Mouse (Mus musculus) heart, embryonic 14.5 days (tissue): Measurements from ENCODE around the gene Anxa11. TPM values are rescaled to one million over a fixed set of nuclear protein-coding genes. Genes with fewer than 3 reads are reported as not detected.

Experiments
- ATAC-seq: fragments of 200-750 bp; cut with Nextera tagmentation; 2 replicates; pipeline ENCODE4 v1.8.0; 2017; ENCODE audit warnings: low read depth, moderate TSS enrichment; ENCODE audit not compliant: insufficient number of reproducible peaks, insufficient read depth, low FRiP score
- H3K27ac ChIP-seq, 2 experiments: fragments of 200-500 bp in 1 of 2; fragments of 300-500 bp in 1 of 2; sonication (generic) in 1 of 2; replicated peaks in 1 of 2; 2 replicates each; pipeline ENCODE4 v1.5.1; 2012 to 2014; ENCODE audit warnings: low read depth in 2 of 2, low read length in 2 of 2, control low read depth in 1 of 2, mild to moderate bottlenecking in 1 of 2, mixed read lengths in 1 of 2; ENCODE audit not compliant: control insufficient read depth in 1 of 2, insufficient read depth in 1 of 2
- H3K27me3 ChIP-seq: fragments of 300-500 bp; sonication (generic); 2 replicates; pipeline ENCODE4 v1.6.1; 2014; ENCODE audit warnings: mild to moderate bottlenecking, low read length, control low read depth; ENCODE audit not compliant: control insufficient read depth, insufficient read depth
- H3K36me3 ChIP-seq: fragments of 300-500 bp; sonication (generic); 2 replicates; pipeline ENCODE4 v1.6.1; 2014; ENCODE audit warnings: mild to moderate bottlenecking, control low read depth, low read length, mixed read lengths; ENCODE audit not compliant: control insufficient read depth, insufficient read depth
- H3K4me1 ChIP-seq, 2 experiments: fragments of 200-500 bp in 1 of 2; fragments of 300-500 bp in 1 of 2; sonication (generic) in 1 of 2; 2 replicates each; pipeline ENCODE4 v1.6.1; 2012 to 2014; ENCODE audit warnings: low read length in 2 of 2, control low read depth in 1 of 2, mixed read lengths in 1 of 2; ENCODE audit not compliant: control insufficient read depth in 2 of 2, insufficient read depth in 2 of 2
- H3K4me2 ChIP-seq: fragments of 300-500 bp; sonication (generic); 2 replicates; pipeline ENCODE4 v1.6.1; 2014; ENCODE audit warnings: mild to moderate bottlenecking, low read length
- H3K4me3 ChIP-seq, 2 experiments: fragments of 200-500 bp in 1 of 2; fragments of 300-500 bp in 1 of 2; sonication (generic) in 1 of 2; 2 replicates each; pipeline ENCODE4 v1.5.1; 2012 to 2014; ENCODE audit warnings: low read length in 2 of 2, mild to moderate bottlenecking in 2 of 2, control low read depth in 1 of 2, low read depth in 1 of 2, moderate library complexity in 1 of 2; ENCODE audit not compliant: control insufficient read depth in 1 of 2, insufficient read depth in 1 of 2
- H3K9ac ChIP-seq: fragments of 300-500 bp; sonication (generic); 2 replicates; pipeline ENCODE4 v1.6.1; 2014; ENCODE audit warnings: mild to moderate bottlenecking, low read length
- H3K9me3 ChIP-seq: fragments of 300-500 bp; sonication (generic); 2 replicates; pipeline ENCODE4 v1.6.1; 2016; ENCODE audit warnings: low read length, control low read depth; ENCODE audit not compliant: control insufficient read depth
- WGBS: fragments of 180-500 bp; shearing (Covaris S2); extraction: QIAGEN DNeasy Blood & Tissue Kit; methylation state at CpG from one replicate; pipeline ENCODE4 v1.1.7; 2014; 5-methylcytosine and 5-hydroxymethylcytosine counted together
- polyA plus RNA-seq: library from polyadenylated mRNA; unstranded; fragments of >200 nt; fragmentation: Nextera tagmentation; extraction: Ambion mirVana; gene quantifications from 2 replicates; pipeline ENCODE4 v1.2.1, GENCODE M21; 2014

Anxa11 gene
- polyA plus RNA-seq, 1 experiment from 2014 or later: 29.4 TPM

DNA sequence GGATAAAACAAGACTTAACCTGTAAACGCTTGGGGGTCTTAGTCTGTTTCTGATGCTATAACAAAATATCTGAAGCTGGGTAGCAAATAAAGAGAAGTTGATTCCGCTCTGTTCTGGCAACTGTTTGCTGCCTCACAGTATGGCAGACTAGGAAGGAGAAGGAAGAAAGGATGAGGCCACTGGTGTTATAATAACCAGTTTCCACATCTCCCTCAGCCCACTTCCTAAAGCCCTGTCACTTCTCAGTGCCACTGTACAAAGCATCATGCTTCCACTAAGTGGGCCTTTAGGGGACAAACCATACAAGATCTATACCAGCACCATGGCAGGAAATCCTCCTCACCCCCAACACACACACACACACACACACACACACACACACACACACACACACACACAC lies 8.5 kb downstream of the Anxa11 start:
- ATAC-seq: no peak
- H3K4me2 ChIP-seq: no peak overlapping the region
- no peak overlapping the region for H3K9ac ChIP-seq
- no peaks in the 10 kb centered on the region for H3K27me3 ChIP-seq
- H3K36me3 ChIP-seq: no peaks in the 10 kb centered on the region
- no peak overlapping the region for H3K4me3 ChIP-seq
- no peaks in the 10 kb centered on the region for H3K9me3 ChIP-seq
- H3K4me1 ChIP-seq: peaks cover 22 to 30% of the 10 kb centered on the region in 2 experiments
- no peak overlapping the region for H3K27ac ChIP-seq
- WGBS: 96% methylated on average over 2 of the region's 2 CpGs

DNA sequence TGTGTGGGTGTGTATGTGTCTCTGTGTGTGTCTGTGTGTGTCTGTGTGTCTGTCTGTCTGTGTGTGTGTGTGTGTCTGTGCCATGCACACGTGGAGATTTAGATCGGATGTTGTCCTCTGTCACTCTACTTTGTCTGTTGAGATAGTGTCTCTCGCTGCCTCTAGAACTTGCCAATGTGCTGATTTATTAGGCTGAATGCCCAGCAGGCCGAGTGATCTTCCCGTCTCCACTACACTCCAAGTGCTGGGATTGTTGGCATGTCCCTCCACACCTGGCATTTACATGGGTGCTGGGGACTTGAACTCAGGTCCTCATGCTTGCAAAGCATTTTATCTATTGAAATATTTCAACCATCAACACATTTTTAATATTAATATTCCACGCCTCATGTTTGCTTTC lies 9.2 kb downstream of the Anxa11 start:
- H3K4me1 ChIP-seq: peaks cover 22 to 33% of the 10 kb centered on the region in 2 experiments
- no peak overlapping the region for H3K27ac ChIP-seq
- no peaks in the 10 kb centered on the region for H3K9me3 ChIP-seq
- WGBS: 62% methylated on average over 6 of the region's 6 CpGs
- H3K4me2 ChIP-seq: no peak overlapping the region
- no peaks in the 10 kb centered on the region for H3K27me3 ChIP-seq
- H3K9ac ChIP-seq: no peak overlapping the region
- H3K36me3 ChIP-seq: no peaks in the 10 kb centered on the region
- H3K4me3 ChIP-seq: no peak overlapping the region
- ATAC-seq: no peak

DNA sequence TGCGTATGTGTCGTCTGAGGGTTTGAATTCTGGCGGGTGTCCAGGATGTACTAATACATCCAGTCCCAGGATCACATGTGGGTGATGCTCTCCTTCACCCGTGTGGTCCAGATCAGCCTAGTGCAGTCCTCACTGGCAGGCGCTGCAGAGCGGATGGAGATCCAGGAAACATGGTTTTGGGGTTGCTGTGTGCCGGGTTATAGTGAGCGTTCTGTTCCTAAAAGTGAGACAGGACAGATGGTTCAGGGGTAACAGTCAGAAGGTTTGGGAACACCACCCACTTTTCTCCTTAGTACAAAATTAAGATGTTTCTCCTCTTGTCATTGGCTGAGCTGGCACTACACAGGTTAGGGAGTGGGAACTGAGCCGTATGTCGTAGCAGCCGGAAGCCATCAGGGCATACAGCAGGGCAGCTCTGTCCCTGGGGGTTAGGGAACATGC lies 10.2 kb downstream of the Anxa11 start:
- Histone ChIP-seq H3K9ac (no peak overlapping the region), H3K9me3 (no peaks in the 10 kb centered on the region), H3K27ac (no peak overlapping the region), H3K27me3 (no peaks in the 10 kb centered on the region), H3K4me1 (peaks cover 24 to 33% of the 10 kb centered on the region in 2 experiments), H3K4me2 (no peak overlapping the region), H3K4me3 (no peak overlapping the region), H3K36me3 (no peaks in the 10 kb centered on the region)
- 77% methylated on average over 11 of the region's 11 CpGs for WGBS
- ATAC-seq: no peak; the same call in 1 of the 2 replicates

DNA sequence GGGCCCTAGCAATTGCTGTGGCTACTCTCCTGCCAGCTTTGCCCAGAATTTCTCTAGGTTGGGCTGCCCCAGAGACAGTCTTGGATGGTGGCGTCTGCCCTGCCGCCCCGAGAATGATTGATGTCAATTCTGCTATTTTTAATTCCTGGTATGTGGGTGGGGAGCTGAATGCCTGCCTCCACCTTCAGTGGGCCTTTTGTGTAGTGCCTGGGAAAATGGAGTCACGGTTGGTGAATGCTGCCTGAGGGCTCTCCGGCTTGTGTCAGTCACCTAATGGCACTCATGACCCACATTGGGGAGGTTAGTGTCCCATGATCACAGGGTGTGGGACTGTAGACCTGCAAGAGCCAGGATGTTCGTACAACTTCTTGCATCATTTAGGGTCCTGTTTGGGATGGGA lies 11.3 kb downstream of the Anxa11 start:
- Histone ChIP-seq H3K36me3 (no peaks in the 10 kb centered on the region), H3K4me3 (no peak overlapping the region), H3K9me3 (no peaks in the 10 kb centered on the region), H3K27ac (0 out of 4 replicates have a peak overlapping the region, but pooled peaks of 1 of the 2 experiments have one; percentile 0), H3K27me3 (no peaks in the 10 kb centered on the region), H3K9ac (no peak overlapping the region), H3K4me1 (peaks cover 30 to 36% of the 10 kb centered on the region in 2 experiments), H3K4me2 (no peak overlapping the region)
- no peak for ATAC-seq
- 38% methylated on average over 6 of the region's 6 CpGs for WGBS

DNA sequence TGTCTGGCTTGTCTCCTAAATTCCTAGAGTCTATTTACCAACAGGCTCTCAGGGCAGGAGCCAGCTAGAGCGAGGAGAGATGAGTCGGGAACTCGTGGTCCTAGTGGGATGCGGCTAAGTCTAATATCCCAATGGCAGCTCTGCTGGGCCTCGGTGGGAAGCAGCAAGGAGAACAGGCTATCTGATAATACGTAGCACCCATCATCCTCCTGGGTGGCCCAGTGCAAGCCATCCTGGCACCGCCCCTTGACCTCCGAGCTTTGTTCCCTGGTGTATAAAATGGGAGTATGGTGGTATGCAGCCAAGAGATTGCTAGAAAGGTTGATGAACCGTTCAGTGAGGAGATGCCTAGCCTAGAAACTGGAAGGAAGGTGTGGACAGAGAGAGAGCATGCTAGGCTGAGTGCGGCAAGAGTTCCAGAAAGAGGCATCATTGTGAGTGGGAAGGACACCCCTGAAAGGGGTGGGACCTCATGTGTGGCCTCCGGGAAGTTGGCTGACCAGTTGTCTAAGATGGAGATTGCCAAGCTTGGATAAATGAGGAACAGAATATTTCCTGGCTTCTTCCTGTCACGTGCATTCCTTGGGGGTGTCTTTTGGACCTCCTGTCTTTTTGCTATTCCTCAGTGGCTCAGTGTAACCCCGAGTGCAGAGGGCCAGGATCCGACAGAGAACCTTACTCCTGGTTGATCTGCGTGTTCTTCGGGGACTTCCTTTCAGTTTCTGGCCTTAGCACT lies 11.9 kb downstream of the Anxa11 start:
- no peak overlapping the region for H3K4me2 ChIP-seq
- H3K9me3 ChIP-seq: no peaks in the 10 kb centered on the region
- no peaks in the 10 kb centered on the region for H3K27me3 ChIP-seq
- H3K4me3 ChIP-seq: no peak overlapping the region
- H3K9ac ChIP-seq: no peak overlapping the region
- ATAC-seq: no peak
- 90% methylated on average over 16 of the region's 16 CpGs for WGBS
- H3K27ac ChIP-seq: no peak overlapping the region
- peaks cover 32 to 36% of the 10 kb centered on the region in 2 experiments for H3K4me1 ChIP-seq
- no peaks in the 10 kb centered on the region for H3K36me3 ChIP-seq

DNA sequence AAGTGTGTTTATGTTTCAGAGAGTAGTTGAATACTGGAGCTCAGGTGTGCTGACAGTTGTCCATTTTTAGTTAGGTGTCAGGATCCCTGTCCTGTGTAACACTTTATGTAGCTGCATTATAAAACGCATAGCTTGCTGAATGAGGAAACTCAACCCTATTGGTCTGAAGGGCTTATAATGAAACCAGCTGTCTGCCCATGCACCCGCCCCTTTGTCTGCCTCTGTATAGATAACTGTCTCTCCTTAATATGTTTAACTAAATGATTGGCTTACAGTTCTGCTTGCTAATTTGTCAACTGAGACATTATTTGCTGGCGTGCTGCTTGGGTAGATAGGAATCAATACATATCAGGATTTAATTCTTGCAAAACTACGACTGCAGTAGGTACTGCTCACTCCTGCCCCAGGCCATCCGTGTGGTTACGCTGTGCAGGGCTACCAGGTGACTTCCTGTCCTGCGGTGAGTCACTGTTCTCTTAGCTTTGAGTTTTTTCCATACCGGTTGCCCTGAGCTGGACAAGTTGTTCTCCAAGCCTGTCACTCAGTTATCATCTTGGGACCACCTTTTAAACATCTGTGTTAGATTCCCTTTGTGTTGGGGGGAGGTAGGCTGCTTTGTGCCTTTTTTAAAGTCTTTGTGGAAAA lies 13.4 kb downstream of the Anxa11 start:
- H3K4me1 ChIP-seq: peaks cover 32 to 36% of the 10 kb centered on the region in 2 experiments
- H3K27ac ChIP-seq: no peak overlapping the region
- no peak overlapping the region for H3K9ac ChIP-seq
- H3K4me3 ChIP-seq: no peak overlapping the region
- ATAC-seq: no peak
- no peaks in the 10 kb centered on the region for H3K27me3 ChIP-seq
- WGBS: 58% methylated on average over 8 of the region's 8 CpGs
- no peaks in the 10 kb centered on the region for H3K36me3 ChIP-seq
- H3K4me2 ChIP-seq: no peak overlapping the region
- H3K9me3 ChIP-seq: no peaks in the 10 kb centered on the region

DNA sequence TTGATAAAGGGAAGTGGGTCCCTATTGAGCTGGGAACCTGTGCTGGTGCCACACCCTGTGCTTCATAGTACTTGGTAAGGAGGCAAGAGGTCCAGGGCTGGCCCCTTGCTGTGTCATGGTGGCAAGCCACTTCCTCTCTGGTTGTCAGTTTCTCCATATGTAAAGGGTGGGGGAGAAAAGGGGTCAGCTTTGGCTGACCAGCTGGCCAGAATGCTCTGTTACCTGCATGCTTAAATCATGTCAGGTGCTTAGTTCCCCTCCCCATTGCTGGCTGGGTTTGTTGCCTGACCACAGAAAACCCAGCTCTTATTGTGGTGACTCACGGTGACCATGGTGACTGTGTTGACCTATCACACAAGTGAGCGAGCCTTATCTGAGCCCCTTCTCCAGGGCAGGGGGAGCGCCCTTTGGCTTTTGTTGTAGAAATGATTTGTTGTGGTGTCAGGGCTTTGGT lies 15.2 kb downstream of the Anxa11 start:
- Histone ChIP-seq H3K4me2 (no peak overlapping the region), H3K9ac (0 out of 2 replicates have a peak overlapping the region, but pooled peaks have one; percentile 11), H3K4me3 (no peak overlapping the region), H3K9me3 (no peaks in the 10 kb centered on the region), H3K27ac (peak overlapping the region in 1 of 2 experiments; percentile 33; a peak in 1 of 4 replicates), H3K4me1 (peaks cover 32 to 34% of the 10 kb centered on the region in 2 experiments), H3K36me3 (no peaks in the 10 kb centered on the region), H3K27me3 (no peaks in the 10 kb centered on the region)
- no peak for ATAC-seq
- 30% methylated on average over 3 of the region's 3 CpGs for WGBS
